Mouse (Mus musculus): ENCODE measurements around the gene Msn. TPM values are rescaled to one million over a fixed set of nuclear protein-coding genes. Genes with fewer than 3 reads are reported as not detected.
"Not testable (repeated sequence)": the region's sequence is repeated elsewhere in the genome, so short reads cannot be mapped to it uniquely, and the experiment has no call there.

Gene Msn
- total RNA-seq, 2 experiments from 2014 or later, result 143 to 157 TPM

- no peak for DNase-seq (ENCODE audit: low spot score in 2 of 2)
Observed at GRCm38 (mm10) chrX:96135581-96135980, 39.7 kb downstream of the Msn start.

- no peak for DNase-seq (ENCODE audit: low spot score in 2 of 2)
Observed at GRCm38 (mm10) chrX:96139262-96139661, 43.4 kb downstream of the Msn start.

- DNase-seq (ENCODE audit: low spot score in 2 of 2), result no peak
Observed at GRCm38 (mm10) chrX:96144960-96145488, 49.2 kb downstream of the Msn start.

- DNase-seq (ENCODE audit: low spot score in 2 of 2), result no peak
Observed at GRCm38 (mm10) chrX:96148217-96148616, 52.4 kb downstream of the Msn start.

GRCm38 (mm10) chrX:96153362-96153761, 57.5 kb downstream of the Msn start:
- no peak for DNase-seq (ENCODE audit: low spot score in 2 of 2)

- no peak for DNase-seq (ENCODE audit: low spot score in 2 of 2)
Observed at GRCm38 (mm10) chrX:96157936-96158335, 62.1 kb downstream of the Msn start.

GRCm38 (mm10) chrX:96162571-96162970, 66.7 kb downstream of the Msn start:
- no peak for DNase-seq (ENCODE audit: low spot score in 2 of 2)

GRCm38 (mm10) chrX:96171645-96172388, 76.0 kb downstream of the Msn start:
- DNase-seq (ENCODE audit: low spot score in 2 of 2), result no peak

GRCm38 (mm10) chrX:96178437-96178836, 82.6 kb downstream of the Msn start:
- DNase-seq (ENCODE audit: low spot score in 2 of 2), result peak in 1 of 2 experiments; percentile 29

- DNase-seq (ENCODE audit: low spot score in 2 of 2), result no peak
Observed at GRCm38 (mm10) chrX:96184100-96184732, 88.4 kb downstream of the Msn start.

- not testable (repeated sequence) for DNase-seq (ENCODE audit: low spot score in 2 of 2)
Observed at GRCm38 (mm10) chrX:96205143-96205542, 109.3 kb downstream of the Msn start.

GRCm38 (mm10) chrX:96206872-96207271, 111.0 kb downstream of the Msn start:
- no peak for DNase-seq (ENCODE audit: low spot score in 2 of 2)

- no peak for DNase-seq (ENCODE audit: low spot score in 2 of 2)
Observed at GRCm38 (mm10) chrX:96218088-96218487, 122.2 kb downstream of the Msn start.

Other genes with a start within 250 kb of the Msn start
- 10 to 100 TPM; 42.7 to 46.4 TPM for gene Las1l, start 139.1 kb upstream of the Msn start, total RNA-seq (2021)
- under 1 TPM in 1 of 2 experiments, not detected in 1; 0.35 TPM for gene Vsig4, start 197.4 kb downstream of the Msn start, total RNA-seq (2021)

Data from adrenal gland, adult 18-20 months (tissue).